Mouse (Mus musculus) liver, embryonic 14.5 days (tissue): ENCODE results near the gene Dll1.

Experiments
- CTCF ChIP-seq: IDR thresholded peaks from 2 replicates; pipeline ENCODE4 v1.5.1; 2016; ENCODE audit warnings: antibody characterized with exemption, low read depth, control low read depth
- EP300 ChIP-seq: IDR thresholded peaks from 2 replicates; pipeline ENCODE4 v1.6.1; 2016; ENCODE audit warnings: antibody characterized with exemption, low read depth

GRCm38 (mm10) chr17:15378413-15379109 is 1.9 kb upstream of the Dll1 start:
- TF ChIP-seq EP300 (no peak), CTCF (no peak)
